Mouse (Mus musculus) ovary, postnatal 10 days (tissue): ENCODE measurements around the gene Dcbld2.

Experiments
- DNase-seq: peaks from one replicate; pipeline ENCODE4 v3.0.0; 2022; ENCODE audit warnings: low spot score

Dcbld2 gene

GRCm38 (mm10) chr16:58487861-58488260 lies 79.6 kb downstream of the Dcbld2 start:
- DNase-seq: no peak

DNA sequence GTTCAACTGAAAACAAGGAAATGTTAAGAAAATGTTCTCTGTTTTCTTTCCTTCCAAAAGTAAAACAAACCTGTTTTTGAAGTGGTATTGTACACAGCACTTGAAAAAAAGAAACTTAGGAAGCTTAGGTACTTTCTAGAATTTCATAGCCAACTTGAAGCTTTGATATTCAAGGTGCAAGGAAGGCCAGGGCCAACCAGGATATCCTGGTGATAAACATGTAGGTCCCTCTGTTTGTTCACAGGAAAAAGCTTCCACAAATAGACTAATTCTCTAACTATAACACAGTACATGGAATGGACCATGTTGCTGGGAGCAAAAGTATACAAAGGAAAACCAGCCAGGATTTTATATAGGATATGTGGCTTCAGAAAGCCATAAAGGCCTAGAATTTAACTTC lies 88.5 kb downstream of the Dcbld2 start:
- DNase-seq: no peak

DNA sequence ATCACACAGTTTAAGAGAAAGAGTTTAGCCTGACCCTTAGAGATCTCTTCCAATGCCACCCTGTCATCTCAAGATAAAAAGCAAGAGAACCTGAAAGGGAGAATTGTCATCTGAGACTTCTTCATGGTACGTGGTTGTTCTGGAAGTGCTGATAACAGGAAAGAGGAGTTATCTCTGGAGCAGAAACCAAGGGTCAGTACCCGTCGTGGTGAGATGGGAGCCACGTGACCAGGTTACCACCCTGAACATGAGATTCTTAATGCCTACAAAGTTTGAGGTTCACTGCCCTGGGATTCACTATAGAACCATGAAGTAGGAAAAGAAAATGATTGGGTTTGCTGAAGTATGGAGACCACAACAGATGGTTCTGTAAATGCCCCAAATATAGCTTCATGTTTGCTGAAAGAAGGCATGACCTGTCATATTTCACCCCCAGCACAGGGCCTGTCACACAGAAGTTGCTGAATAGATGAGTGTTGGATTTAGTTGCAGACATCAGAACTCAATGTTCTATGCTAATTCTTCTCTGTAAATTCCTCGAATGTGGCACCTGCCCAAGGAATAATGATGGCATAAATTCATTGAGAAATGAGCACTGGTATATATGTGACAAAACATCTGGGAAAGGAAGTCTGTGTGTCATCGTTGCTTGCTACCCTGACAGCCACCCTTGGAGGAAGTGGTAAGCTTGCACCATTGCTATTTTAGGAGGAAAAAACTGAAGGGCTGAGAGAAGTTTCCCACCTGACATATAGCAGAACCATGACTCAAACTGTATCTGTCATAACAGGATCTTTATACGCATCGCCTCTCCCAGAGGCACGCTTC lies 89.9 kb downstream of the Dcbld2 start:
- no peak for DNase-seq

GRCm38 (mm10) chr16:58499172-58499584 lies 90.9 kb downstream of the Dcbld2 start:
- no peak for DNase-seq

- no peak for DNase-seq
These were observed 91.4 kb downstream of the Dcbld2 start for GRCm38 (mm10) chr16:58499650-58500049.

DNA sequence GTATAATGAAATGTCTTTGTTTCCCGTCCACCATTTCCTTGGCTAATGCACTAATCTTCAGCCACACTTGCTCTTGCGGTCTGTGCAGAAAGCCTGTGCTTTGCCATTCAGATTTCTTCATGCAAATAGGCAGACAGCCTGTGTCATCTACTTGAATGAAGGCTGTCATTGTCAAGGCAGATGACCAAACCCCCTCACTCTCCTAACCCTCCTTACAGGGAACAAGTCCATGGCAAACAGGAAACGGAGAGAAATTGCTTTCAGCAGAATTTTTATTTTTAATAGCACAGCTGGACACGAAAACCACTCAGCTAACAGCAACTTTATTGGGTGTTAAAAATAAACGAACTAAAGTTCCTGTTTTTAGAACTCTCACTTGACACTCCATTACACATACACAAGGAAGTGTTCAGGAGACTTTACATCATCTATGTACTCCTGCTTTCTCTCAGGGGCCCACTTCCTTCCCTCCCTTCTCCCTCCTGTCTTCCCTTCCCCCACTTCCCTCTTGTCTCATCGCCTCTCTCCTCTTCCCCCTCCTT lies 93.6 kb downstream of the Dcbld2 start:
- DNase-seq: no peak

DNA sequence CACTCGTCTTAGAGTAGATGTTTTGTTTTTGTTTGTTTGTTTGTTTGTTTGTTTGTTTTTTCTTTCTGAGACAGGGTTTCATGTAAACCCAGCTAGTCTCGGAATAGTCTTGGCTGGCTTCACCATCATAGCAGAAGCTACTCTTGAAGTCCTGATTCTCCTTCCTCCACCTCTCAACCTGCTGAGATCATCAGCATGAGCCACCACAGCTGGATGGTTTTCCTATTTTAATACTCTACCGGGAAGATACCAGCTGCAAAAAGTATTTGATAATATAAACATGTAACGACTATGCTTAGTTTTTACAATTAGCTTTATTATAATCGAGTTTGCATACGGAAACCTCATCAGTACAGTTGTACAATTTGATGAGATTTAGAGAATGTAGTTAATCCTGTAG lies 94.3 kb downstream of the Dcbld2 start:
- DNase-seq: no peak

DNA sequence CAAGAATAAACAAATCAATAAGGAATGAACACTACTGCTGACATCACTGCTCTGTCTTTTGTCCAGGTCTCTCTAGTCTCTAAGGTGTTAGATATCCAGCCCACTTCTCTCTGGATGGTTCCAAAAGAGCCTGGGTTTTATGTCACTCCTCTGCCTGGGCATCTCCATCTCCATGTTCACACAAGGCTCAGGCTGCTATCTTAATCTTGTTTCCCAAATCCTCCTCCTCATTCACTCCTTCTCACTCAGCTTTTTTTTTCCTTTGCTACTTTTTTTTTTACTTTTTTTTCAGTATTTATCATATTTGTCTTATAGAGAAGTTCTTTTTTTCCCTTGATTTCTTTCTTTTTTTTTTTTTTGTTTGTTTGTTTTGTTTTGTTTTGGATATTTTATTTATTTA lies 96.7 kb downstream of the Dcbld2 start:
- no peak for DNase-seq

- DNase-seq: no peak
These were observed 104.0 kb downstream of the Dcbld2 start for GRCm38 (mm10) chr16:58512181-58512761.

- DNase-seq: no peak
These were observed 104.6 kb downstream of the Dcbld2 start for GRCm38 (mm10) chr16:58512887-58513286.

GRCm38 (mm10) chr16:58513755-58514154 lies 105.5 kb downstream of the Dcbld2 start:
- DNase-seq: no peak

- no peak for DNase-seq
These were observed 106.3 kb downstream of the Dcbld2 start for GRCm38 (mm10) chr16:58514565-58514964.

DNA sequence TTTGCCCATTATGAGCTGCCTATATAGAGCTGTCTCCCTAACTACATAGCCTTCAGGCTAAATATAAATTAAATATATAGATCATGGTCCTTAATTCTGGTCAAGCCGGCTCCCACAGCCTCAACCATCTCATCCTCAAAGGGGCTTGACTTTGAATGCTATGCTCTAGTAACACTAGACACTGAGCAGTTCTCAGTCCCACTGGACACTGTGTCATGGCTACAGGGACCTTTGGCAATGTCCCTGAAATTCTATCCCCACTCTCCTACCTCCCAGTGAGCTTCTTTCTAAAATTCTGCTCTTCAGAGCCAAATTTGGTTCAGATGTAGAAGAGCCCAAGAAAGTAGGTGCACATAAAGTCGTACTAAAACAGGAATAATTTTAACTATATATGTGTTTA lies 107.9 kb downstream of the Dcbld2 start:
- no peak for DNase-seq

DNA sequence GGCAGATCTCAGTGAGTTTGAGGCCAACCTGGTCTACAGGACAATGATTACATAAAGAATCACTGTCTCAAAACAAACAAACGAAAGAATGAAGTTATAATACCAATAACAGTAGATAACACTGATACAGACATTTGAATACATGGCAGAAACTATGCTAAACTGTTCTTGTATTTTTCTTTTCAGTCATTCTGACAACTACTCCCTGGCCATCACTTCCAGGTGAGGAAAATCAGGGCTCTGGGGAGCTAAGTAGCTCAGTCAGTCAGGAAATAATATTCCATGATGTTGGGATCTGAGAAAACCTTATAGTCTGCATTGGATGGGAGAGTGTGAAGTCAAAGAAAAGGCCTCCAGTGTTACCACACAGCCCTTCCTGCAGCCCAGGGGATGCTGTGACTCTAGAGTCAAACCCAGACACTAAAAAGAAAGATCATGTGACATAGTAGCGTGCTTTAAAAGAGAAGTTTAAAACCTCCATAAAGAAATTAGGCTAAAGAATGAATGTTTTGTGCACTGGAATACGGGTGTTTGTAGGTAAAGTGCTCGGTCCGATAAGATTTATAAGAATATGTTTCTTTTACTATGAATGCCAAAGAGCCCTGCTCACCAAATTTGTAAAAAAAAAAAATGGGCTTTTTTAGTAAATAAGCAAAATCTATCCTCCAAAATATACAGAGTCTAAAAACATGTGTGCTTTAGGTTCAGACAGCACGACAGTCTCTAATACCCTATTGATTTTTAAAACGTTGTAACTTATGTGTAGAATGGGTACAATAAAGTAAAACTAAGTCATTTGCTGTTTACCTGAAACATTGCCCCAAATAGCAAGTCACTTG lies 108.9 kb downstream of the Dcbld2 start:
- no peak for DNase-seq
